Mouse (Mus musculus) left cerebral cortex, adult 9 months (tissue): Measurements from ENCODE around the gene Fbxl16.

Source experiments
- DNase-seq, 2 experiments: peaks; one replicate each; pipeline ENCODE4 v3.0.0; 2022; ENCODE audit warnings: low spot score in 2 of 2

Fbxl16 gene

GRCm38 (mm10) chr17:25841117-25841880 is 32.4 kb downstream of the Fbxl16 start, which contains the start of gene Gm20683:
Gene Gm20683 (minus strand): TSS chr17:25841763.
- DNase-seq: no peak

GRCm38 (mm10) chr17:25842509-25842908 is 33.6 kb downstream of the Fbxl16 start:
- DNase-seq: no peak

GRCm38 (mm10) chr17:25843122-25843521 is 34.2 kb downstream of the Fbxl16 start:
- DNase-seq: no peak

DNA sequence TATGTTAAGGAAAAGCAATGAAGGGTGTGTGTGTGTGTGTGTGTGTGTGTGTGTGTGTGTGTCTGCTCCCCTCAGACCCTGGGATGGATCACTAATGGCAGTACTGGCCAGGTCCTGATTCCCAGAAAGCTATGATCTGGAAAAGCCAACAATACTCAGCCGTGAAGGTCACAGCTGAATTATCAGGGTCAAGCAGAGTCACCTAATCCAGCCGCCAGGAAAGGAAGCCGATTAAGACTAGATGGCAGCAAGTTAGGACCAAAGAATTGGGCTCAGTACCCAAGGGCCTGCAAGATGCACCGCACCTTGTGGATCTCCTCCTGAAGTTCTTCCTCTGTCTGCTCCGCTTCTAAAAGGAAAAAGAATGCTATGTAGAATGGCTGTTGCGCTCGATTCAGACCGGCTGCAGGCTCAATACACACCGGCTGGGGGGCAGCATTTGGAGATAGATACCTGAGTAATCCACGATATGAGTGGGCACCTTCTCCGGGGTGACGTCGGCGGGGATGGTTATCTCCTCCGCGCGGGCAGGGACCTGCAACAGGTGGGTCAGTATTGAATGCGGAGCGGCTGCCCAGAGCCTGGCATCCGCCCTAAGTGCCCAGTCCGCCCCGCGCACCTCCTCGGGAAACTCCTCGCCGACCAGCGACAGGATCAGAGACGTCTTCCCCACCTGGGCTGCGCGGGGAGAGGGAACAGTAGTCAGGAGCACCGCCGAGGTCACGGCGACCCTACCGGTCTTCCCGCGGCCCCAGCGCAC is 34.9 kb downstream of the Fbxl16 start:
- DNase-seq: peak in 1 of 2 experiments; percentile 34

DNA sequence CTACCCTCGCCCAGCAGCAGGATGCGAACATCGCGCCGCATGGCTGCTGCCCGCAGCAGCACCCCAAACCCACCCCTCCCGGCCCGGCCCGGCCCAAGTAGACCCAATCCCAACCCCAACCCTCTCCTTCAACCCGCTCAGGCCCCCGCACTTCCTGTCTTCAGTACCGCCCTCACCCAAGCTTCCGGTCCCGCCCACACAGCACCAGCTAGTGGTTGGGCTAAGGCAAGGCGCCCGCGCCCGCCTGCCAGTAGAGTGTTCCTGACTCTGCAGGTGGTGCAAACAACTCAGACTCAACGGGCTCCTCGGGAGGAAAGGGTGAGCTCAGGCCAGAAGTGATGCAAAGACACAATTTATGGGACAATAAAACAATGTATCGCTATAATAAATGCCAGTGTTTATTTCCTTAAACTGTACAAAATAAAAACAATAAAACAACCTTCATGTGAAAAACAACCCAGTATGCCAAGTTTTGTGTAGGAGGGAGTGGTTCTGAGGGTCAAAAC is 35.6 kb downstream of the Fbxl16 start, which contains the start of gene Rhot2:
TSS of gene Rhot2 (minus strand) at position 456 of the 506 bp plus-strand sequence.
- DNase-seq: peak; percentile 83 to 94

- DNase-seq: no peak
These were observed 51.3 kb downstream of the Fbxl16 start for GRCm38 (mm10) chr17:25860229-25860628.

GRCm38 (mm10) chr17:25860832-25861703 is 52.2 kb downstream of the Fbxl16 start, which contains the start of gene Wdr90:
Gene Wdr90 (minus strand): TSS chr17:25861501.
- DNase-seq: peak; percentile 90 to 92

DNA sequence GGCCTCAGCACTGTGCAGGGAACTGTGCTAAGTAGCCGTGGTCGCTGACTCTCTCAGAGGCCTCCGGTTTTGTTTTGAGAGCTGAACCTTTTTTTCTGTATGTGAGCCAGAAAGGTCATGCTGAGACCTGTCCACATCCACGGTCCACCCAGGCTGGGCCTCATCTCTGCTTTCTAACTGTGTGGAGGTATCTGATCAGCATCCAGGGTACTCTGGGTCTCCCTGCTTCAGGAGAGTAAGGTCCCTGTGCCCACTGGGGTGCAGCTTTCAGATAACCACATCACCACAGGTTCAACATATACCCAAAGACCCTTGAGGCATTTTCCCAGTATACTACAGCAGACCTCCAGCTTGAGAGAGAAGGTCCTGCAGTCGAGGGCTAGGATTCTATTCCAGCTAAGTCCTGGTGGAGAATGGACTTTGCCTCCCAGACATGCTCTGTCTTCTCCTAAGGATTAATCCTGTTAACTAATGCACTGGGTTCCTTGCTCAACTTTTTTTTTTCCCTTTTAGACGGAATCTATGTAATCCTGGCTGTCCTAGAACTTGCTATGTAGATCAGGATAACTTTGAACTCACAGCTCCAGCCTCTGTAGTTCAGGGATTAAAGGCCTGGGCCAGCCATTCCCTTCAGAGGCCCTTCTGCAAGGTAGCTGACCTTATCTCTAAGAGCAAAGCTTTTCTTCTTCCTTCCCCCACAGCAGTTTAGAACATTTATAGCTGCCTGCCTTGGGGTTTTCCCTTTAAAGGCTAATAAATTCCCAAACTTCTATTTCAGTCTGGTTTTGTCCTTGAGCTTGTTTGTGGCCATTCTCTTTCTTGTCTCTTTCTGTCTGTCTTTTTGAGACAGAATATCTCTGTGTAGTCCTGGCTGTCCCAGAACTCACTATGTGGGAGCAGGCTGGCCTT is 53.1 kb downstream of the Fbxl16 start:
- no peak for DNase-seq

DNA sequence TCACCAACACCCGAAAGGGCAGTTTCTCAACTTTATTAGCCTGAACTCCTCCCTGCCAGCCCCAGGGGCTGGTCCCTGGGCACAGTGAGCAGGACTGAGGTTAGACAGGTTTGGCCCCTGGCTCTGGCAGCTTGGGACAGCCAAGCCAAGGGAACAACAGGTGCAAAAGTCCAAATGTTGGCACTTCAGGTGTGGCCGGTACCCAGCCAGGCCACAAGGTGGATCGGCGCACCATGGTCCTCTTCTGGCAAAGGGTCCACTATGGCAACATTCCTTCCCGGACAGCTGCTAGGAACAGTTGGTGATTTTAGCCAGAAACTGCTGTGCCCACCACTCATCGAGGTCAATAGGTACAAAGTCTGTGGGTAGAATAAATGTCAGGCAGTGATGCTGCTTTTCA is 54.8 kb downstream of the Fbxl16 start:
- DNase-seq: no peak

DNA sequence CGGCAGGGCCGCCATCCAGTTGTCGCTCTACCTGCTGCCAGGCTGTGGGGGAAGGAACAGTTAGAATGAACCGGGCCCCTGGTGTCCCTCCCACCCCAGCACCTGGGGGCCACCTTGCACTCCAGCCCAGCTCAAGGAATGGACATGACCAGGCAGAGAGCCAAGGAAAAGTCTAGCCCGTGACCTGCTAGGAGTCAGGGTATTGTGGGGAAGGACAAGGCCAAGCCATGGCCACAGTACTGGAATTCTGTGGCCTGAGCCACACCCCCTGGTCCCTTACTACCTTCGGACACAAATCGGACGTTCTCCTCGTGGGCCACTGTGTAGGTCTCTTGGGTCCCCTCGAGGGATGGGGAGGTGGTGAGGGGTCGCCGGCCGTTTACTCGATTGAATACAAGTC is 55.4 kb downstream of the Fbxl16 start:
- no peak for DNase-seq

DNA sequence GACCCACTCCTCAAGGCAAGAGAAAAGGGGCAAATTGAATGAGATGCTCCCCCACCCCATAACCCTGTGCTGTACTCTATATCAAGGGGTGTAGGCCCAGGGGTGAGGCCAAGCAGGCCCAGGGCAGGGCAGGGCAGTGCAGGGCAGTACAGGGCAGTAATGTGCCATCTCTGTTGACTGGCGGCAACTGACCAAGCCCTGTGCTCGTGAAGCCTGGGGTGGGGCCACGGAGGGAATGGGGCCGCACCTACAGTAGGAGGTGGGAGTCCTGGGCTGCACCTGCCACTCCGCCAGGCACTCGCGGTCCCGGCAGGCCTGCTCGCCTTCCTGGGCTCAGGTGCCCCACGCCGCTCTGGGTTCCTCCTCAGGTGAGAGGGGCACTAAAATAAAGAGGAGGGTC is 56.4 kb downstream of the Fbxl16 start:
- DNase-seq: no peak

GRCm38 (mm10) chr17:25866172-25866571 is 57.3 kb downstream of the Fbxl16 start:
- DNase-seq: no peak

- no peak for DNase-seq
These were observed 58.6 kb downstream of the Fbxl16 start for GRCm38 (mm10) chr17:25867509-25867835.

GRCm38 (mm10) chr17:25867836-25868600 is 59.1 kb downstream of the Fbxl16 start:
- no peak for DNase-seq

- peak; percentile 65 to 75 for DNase-seq
These were observed 59.8 kb downstream of the Fbxl16 start, which contains the start of gene Mcrip2 for GRCm38 (mm10) chr17:25868601-25869191. Gene Mcrip2 (minus strand): TSS chr17:25868764.

DNA sequence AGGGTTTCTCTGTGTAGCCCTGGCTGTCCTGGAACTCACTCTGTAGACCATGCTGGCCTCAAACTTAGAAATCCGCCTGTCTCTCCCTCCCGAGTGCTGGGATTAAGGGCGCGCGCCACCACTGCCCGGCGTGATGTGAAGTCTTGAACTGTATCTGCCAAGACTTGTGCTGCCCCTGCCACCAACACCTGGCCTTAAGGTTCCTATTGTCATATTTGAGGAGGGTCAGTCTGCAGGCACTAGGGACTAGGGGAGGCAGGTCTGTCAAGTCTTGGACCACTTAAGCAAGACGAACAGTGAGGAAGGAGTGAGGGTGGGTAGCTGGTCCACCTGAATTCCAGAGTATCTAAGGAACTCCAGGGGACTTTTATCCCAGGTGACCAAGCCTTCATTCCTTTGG is 60.6 kb downstream of the Fbxl16 start:
- DNase-seq: no peak

DNA sequence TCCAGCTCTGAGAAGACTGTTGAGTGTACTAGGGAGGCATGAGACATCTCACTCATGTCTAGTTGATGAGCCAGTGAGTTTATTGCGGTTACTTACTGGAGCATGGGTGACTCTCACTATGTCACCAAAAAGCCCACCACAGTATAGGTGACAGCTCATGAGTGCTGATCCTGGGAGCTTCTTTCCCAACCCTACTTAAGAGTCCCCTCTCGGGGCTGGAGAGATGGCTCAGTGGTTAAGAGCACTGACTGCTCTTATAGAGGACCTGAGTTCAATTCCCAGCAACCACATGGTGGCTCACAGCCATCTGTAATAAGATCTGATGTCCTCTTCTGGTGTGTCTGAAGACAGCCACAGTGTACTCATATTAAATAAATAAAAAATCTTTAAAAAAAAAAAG is 61.1 kb downstream of the Fbxl16 start:
- DNase-seq: no peak
